Mouse (Mus musculus): ENCODE measurements around the gene Abhd16a.

Gene Abhd16a

GRCm38 (mm10) chr17:35083929-35084497 lies 5.0 kb upstream of the Abhd16a start:
- DNase-seq (ENCODE audit: low read depth, low spot score), result no peak

DNA sequence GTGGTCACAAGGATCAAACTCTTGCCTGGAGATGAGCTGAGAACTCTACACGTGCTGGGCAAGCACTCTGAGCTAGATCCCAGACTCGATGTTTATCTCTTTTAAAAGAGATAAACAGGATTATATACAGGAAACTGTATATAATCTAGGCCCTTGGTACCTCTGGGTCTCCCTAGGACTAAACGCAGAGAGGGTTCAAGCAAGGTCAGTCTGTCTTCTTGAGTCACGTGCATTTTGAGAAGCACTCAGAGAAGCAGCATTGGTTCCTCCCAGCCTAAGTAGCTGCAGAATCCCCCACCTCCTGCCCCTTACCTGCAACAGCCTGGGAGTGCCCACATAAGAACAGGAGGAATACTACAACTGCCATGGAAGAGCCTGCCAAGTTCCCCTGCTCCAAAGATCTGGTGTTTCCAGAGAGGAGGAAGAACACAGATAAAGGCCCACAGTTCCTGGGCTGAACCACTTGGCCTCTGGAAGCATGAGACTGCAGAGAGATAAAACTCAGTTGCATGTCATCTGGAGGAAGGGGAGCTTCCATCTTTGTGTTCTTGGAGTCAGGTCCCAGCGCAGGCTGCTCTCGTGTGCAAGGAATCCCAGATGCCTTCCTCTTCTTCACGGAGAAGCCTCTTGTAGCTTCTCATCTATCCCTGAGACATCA lies 3.7 kb upstream of the Abhd16a start, which contains the start of gene Ly6g6f:
TSS of gene Ly6g6f (minus strand) at position 403 of the 658 bp plus-strand sequence.
- DNase-seq (ENCODE audit: low read depth, low spot score), result no peak

DNA sequence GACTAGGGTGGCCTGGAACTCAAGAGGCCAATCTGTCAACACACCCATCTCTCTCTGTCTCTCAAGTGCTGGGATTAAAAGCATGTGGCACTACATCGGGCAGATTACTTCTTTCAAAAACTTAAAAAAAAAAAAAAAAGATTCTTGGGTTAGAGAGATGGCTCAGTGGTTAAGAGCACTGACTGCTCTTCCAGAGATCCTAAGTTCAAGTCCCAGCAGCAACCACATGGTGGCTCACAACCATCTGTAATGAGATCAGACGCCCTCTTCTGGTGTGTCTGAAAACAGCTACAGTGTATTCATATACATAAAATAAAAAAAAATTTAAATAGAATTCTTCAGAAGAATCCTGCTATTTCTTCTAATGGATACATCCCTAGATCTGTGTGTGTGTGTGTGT lies 912 bp upstream of the Abhd16a start:
- no peak for DNase-seq (ENCODE audit: low read depth, low spot score)

- DNase-seq (ENCODE audit: low read depth, low spot score), result no peak
These were observed 1.3 kb downstream of the Abhd16a start for GRCm38 (mm10) chr17:35090166-35090932.

DNA sequence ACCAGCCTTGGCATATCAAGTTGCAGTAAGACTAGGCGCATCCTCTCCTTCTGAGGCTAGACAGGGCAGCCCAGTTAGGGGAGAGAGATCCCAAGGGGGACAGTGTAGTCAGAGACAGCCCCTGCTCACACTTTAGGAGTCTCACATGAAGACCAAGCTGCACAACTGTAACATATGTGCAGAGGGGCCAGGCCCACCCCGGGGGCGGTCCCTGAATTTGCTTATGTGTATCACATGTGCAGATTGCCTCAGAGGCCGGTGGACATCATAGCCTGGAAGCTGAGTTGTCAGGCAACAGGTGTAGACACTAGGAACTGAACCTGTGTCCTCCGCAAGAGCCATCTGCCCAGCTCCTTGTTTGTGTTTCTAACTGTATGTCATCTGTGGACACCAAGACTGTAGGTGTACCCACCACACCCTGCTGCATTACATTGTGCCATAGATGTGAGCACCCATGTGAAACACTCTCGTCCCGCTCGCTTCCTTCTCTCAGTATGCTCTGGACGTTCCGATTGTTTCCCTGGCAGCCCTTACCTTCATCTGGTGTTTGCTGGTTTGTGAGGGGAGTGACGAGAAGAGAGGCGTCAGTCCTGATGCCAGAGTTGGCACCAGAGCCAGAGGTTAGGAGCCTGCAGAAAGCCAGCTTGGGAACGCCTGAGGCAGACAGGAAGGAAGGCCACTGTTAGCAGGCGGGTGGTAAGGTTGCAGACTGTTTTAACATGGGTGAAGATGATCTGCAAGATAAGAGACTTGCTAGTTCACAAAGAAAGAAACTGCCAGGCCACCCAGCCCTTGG lies 3.5 kb downstream of the Abhd16a start:
- DNase-seq (ENCODE audit: low read depth, low spot score), result no peak

DNA sequence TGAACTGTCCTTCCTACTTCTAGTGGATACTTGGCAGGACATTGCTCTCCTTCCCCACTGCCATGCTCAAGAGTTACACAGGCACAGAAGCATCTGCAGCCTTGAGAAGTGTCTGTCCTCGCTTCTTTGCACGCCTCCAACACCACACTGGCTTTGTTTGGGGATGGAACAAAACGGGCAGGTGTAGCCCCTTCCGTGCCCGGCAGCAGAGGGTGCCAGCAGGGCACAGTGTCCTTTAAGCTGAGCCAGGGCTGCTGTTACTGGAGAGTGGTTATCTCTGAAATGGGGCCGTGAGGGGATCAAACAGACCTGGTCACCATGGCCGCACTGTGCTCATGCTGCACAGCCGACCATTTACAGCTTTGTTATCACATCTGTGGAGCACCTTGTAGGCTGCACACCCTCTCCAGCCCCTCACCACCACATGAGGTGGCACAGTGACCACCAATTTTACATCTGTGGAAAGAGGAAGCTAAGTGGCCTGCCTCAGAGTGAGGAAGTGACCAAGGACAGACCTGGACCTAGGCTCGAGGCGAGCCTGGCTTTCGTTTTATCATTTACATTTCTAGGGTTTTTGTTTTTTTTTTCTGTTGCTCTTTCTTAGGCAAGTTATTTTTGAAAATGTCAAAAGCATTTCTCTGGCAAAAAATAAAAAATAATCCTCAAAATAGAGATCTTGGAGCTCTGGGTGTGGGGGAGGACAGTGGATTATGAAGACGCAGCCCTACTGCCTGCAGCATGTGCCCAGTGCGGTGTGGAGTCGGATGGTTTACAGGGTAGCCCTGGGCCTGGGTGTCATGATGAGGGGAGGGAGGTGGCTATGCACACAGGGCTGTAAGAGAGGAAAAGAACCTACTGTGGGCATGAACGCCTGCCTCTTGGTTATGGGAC lies 5.7 kb downstream of the Abhd16a start:
- DNase-seq (ENCODE audit: low read depth, low spot score), result no peak

DNA sequence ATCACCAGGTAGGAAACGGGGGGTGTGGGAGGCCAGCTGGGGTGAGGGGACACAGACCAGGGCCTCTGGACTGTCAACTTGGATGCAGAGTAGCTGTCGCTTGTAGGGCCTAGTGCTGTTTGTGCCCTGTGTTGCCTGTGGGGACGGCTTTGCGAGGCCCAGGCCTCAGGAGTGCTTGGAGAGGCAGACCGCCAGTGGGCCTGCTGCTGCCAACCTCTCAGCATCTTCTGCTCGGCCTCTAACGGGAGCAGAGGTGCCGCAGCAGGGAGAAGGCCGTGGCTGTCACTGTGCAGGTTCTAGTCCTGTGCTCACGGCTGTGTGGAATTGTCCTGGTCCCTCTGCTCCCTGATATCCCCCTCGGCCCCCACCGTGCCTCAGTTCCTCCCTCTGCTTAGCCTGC lies 7.5 kb downstream of the Abhd16a start:
- DNase-seq (ENCODE audit: low read depth, low spot score), result no peak

DNA sequence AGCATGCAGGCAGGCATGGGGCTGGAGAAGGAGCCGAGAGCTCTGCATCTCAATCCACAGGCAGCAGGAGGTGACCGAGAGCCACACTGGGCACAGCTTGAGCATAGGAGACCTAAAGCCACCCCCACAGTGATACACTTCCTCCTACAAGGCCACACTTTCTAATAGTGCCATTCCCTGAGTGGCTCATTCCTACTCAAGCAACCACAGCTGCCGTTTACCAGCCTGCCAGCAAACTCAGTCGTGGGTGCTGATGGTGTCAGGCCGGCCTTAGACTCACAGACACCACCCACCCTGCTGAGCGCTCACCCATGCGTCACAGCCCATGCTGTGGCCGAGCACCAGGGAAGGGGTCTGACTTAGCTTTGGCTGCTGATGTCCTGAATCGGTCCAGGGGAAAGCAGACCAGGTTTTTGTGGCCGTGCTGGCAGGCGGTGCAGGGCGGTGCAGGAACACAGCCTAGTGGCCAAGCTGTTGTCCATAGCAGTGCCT lies 8.1 kb downstream of the Abhd16a start:
- no peak for DNase-seq (ENCODE audit: low read depth, low spot score)

GRCm38 (mm10) chr17:35100196-35100765 lies 11.2 kb downstream of the Abhd16a start:
- no peak for DNase-seq (ENCODE audit: low read depth, low spot score)

DNA sequence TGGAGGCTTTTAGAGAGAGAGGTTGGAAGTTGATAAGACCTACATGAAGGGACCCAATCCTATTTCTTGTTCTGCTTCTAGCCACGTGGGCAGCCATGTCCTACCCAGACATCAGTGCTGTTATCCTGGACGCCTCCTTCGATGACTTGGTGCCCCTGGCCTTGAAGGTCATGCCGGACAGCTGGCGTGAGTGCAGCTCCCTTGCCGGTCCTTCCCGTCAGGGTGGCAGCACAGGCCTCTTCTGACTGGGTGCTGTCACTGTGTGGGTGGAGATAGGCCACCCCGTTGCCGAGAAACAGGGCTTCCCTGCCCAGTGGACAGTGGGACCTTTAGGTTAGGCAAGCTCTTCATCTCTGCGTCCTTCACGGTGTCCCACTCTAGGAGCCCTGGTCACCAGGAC lies 12.1 kb downstream of the Abhd16a start:
- DNase-seq (ENCODE audit: low read depth, low spot score), result no peak

GRCm38 (mm10) chr17:35102299-35102698 lies 13.2 kb downstream of the Abhd16a start:
- DNase-seq (ENCODE audit: low read depth, low spot score), result no peak

- DNase-seq (ENCODE audit: low read depth, low spot score), result no peak
These were observed 14.2 kb downstream of the Abhd16a start for GRCm38 (mm10) chr17:35103221-35103690.

GRCm38 (mm10) chr17:35104079-35104478 lies 15.0 kb downstream of the Abhd16a start:
- DNase-seq (ENCODE audit: low read depth, low spot score), result no peak

GRCm38 (mm10) chr17:35104754-35105153 lies 15.7 kb downstream of the Abhd16a start:
- DNase-seq (ENCODE audit: low read depth, low spot score), result no peak

DNA sequence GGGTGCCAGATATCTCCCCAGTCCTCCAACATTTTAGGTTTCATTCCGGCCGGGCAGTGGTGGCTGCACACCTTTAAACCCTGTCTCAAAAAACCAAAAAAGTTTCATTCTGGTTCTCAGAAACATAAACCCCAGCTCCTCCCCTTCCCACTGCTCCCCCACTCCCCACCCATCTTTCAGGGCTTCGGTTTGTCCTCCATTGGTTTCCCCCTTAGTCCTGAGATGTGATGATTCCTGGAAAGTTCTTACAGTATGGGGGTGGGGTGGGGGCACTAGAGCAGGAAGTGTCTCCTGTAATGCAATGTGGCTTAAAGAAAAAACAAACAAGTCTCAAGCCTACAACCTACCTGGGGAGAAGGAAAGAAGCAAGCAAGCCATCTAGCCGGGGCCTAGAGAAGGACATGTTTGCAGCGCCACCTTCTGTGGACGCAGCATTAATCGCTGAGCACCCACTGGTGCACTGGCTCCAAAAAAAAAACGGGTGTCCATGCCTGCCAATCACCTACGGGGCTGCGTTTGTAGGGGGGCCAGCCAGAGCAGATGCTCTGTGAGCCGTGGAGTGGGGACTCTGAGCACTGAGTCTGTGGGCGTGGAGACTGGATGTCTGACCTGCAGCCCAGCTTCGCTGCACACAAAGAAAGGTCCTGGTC lies 16.8 kb downstream of the Abhd16a start:
- no peak for DNase-seq (ENCODE audit: low read depth, low spot score)

- no peak for DNase-seq (ENCODE audit: low read depth, low spot score)
These were observed 17.5 kb downstream of the Abhd16a start for GRCm38 (mm10) chr17:35106522-35106921.

DNA sequence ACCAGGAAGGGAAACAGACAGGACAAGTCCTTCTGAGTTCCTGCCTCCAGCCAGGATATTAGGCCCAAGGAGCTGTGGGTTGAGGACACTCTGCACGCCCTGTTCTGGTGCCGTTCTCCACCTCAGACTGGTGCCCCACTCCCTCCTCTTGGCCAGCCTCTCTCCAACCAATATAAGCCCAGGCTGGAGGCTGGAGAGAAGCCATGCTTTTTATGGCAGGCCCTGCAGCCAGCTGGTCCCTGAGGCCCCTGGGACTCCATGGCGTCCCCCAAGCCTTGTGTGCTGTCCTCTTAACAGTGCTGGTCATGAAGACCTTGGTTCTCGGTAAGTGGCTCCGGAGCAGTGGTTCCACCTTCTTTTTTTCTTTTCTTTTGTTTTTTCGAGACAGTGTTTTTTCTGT lies 19.0 kb downstream of the Abhd16a start, which contains the start of gene Ly6g5c:
TSS of gene Ly6g5c (plus strand) at position 183 of the 400 bp plus-strand sequence.
- no peak for DNase-seq (ENCODE audit: low read depth, low spot score)

GRCm38 (mm10) chr17:35111774-35112173 lies 22.7 kb downstream of the Abhd16a start:
- no peak for DNase-seq (ENCODE audit: low read depth, low spot score)
